Mouse (Mus musculus) heart, embryonic 13.5 days (tissue): ENCODE measurements at regions not wholly inside any gene's neighbourhood (a gene's known extent, or its start where the extent isn't known, plus 50 kb on each side); places are given as distances from the start of the nearest gene placed in this dataset.

Experiments used
- ATAC-seq: fragments of 200-750 bp; cut with Nextera tagmentation; 2 replicates; pipeline ENCODE4 v1.8.0; 2017; ENCODE audit warnings: moderate TSS enrichment; ENCODE audit not compliant: insufficient number of reproducible peaks, low FRiP score, low TSS enrichment; ENCODE audit errors: extremely low read depth
- H3K27ac ChIP-seq: fragments of 300-500 bp; sonication (generic); replicated peaks from 2 replicates; pipeline ENCODE4 v1.5.1; 2015; ENCODE audit warnings: moderate library complexity, mild to moderate bottlenecking, inconsistent platforms
- H3K27me3 ChIP-seq: fragments of 300-500 bp; sonication (generic); replicated peaks from 2 replicates; pipeline ENCODE4 v1.6.1; 2015; ENCODE audit warnings: mild to moderate bottlenecking, inconsistent platforms
- H3K36me3 ChIP-seq: fragments of 300-500 bp; sonication (generic); 2 replicates; pipeline ENCODE4 v1.6.1; 2015; ENCODE audit warnings: mild to moderate bottlenecking, inconsistent platforms
- H3K4me1 ChIP-seq: fragments of 300-500 bp; sonication (generic); 2 replicates; pipeline ENCODE4 v1.6.1; 2015; ENCODE audit warnings: inconsistent platforms
- H3K4me2 ChIP-seq: fragments of 300-500 bp; sonication (generic); 2 replicates; pipeline ENCODE4 v1.6.1; 2015; ENCODE audit warnings: inconsistent platforms, mild to moderate bottlenecking, moderate library complexity
- H3K4me3 ChIP-seq: fragments of 300-500 bp; sonication (generic); 2 replicates; pipeline ENCODE4 v1.5.1; 2015; ENCODE audit warnings: moderate library complexity, mild to moderate bottlenecking, inconsistent platforms
- H3K9ac ChIP-seq: fragments of 300-500 bp; sonication (generic); 2 replicates; pipeline ENCODE4 v1.6.1; 2015; ENCODE audit warnings: inconsistent platforms, mild to moderate bottlenecking, moderate library complexity
- H3K9me3 ChIP-seq: fragments of 300-500 bp; sonication (generic); 2 replicates; pipeline ENCODE4 v1.6.1; 2016; ENCODE audit warnings: inconsistent platforms
- WGBS: fragments of 180-500 bp; shearing (Covaris S2); methylation state at CpG from one replicate; pipeline ENCODE4 v1.1.7; 2015; ENCODE audit warnings: mixed read lengths; 5-methylcytosine and 5-hydroxymethylcytosine counted together

- no peaks in the 10 kb centered on the region for H3K27me3 ChIP-seq
- H3K36me3 ChIP-seq, result no peaks in the 10 kb centered on the region
- H3K27ac ChIP-seq, result no peak overlapping the region
- no peak overlapping the region for H3K9ac ChIP-seq
- no peaks in the 10 kb centered on the region for H3K4me1 ChIP-seq
- no peak overlapping the region for H3K4me2 ChIP-seq
- no peak for ATAC-seq
- WGBS, result 75% methylated on average over 6 of the region's 6 CpGs
- H3K9me3 ChIP-seq, result no peaks in the 10 kb centered on the region
- no peak overlapping the region for H3K4me3 ChIP-seq
Measured at GRCm38 (mm10) chr4:55768325-55768724, 236.1 kb upstream of the Klf4 start.

- H3K36me3 ChIP-seq, result no peaks in the 10 kb centered on the region
- H3K27me3 ChIP-seq, result no peaks in the 10 kb centered on the region
- no peak overlapping the region for H3K4me3 ChIP-seq
- no peak overlapping the region for H3K4me2 ChIP-seq
- no peak overlapping the region for H3K27ac ChIP-seq
- 54% methylated on average over 4 of the region's 4 CpGs for WGBS
- no peaks in the 10 kb centered on the region for H3K9me3 ChIP-seq
- no peak for ATAC-seq
- no peak overlapping the region for H3K9ac ChIP-seq
- no peaks in the 10 kb centered on the region for H3K4me1 ChIP-seq
Measured at GRCm38 (mm10) chr4:55767133-55767532, 234.9 kb upstream of the Klf4 start.

GRCm38 (mm10) chr4:55765780-55766179, 233.5 kb upstream of the Klf4 start:
- WGBS, result 90% methylated on average over 2 of the region's 2 CpGs
- Histone ChIP-seq H3K4me2 (no peak overlapping the region), H3K9me3 (no peaks in the 10 kb centered on the region), H3K36me3 (no peaks in the 10 kb centered on the region), H3K9ac (no peak overlapping the region), H3K4me3 (no peak overlapping the region), H3K4me1 (no peaks in the 10 kb centered on the region), H3K27ac (no peak overlapping the region), H3K27me3 (no peaks in the 10 kb centered on the region)
- no peak for ATAC-seq

GRCm38 (mm10) chr4:55763112-55763511, 230.8 kb upstream of the Klf4 start:
- Histone ChIP-seq H3K9ac (no peak overlapping the region), H3K36me3 (no peaks in the 10 kb centered on the region), H3K27me3 (no peaks in the 10 kb centered on the region), H3K4me3 (no peak overlapping the region), H3K9me3 (no peaks in the 10 kb centered on the region), H3K27ac (no peak overlapping the region), H3K4me2 (no peak overlapping the region), H3K4me1 (no peaks in the 10 kb centered on the region)
- WGBS, result 70% methylated on average over 6 of the region's 6 CpGs
- ATAC-seq, result no peak

- ATAC-seq, result no peak
- H3K4me2 ChIP-seq, result no peak overlapping the region
- H3K9ac ChIP-seq, result no peak overlapping the region
- 0 out of 2 replicates have a peak, but pooled peaks cover 4% of the 10 kb centered on the region for H3K27me3 ChIP-seq
- H3K27ac ChIP-seq, result no peak overlapping the region
- H3K4me3 ChIP-seq, result no peak overlapping the region
- H3K4me1 ChIP-seq, result no peaks in the 10 kb centered on the region
- WGBS, result 72% methylated on average over 4 of the region's 4 CpGs
- H3K9me3 ChIP-seq, result no peaks in the 10 kb centered on the region
- H3K36me3 ChIP-seq, result no peaks in the 10 kb centered on the region
Measured at GRCm38 (mm10) chr4:55762389-55762788, 230.1 kb upstream of the Klf4 start.

- no peak overlapping the region for H3K4me3 ChIP-seq
- no peak overlapping the region for H3K27ac ChIP-seq
- H3K36me3 ChIP-seq, result no peaks in the 10 kb centered on the region
- ATAC-seq, result no peak
- no peaks in the 10 kb centered on the region for H3K9me3 ChIP-seq
- 0 out of 2 replicates have a peak, but pooled peaks cover 4% of the 10 kb centered on the region for H3K27me3 ChIP-seq
- H3K9ac ChIP-seq, result no peak overlapping the region
- WGBS, result 60% methylated on average over 15 of the region's 15 CpGs
- no peaks in the 10 kb centered on the region for H3K4me1 ChIP-seq
- H3K4me2 ChIP-seq, result no peak overlapping the region
Measured at GRCm38 (mm10) chr4:55757148-55757927, 225.1 kb upstream of the Klf4 start.

GRCm38 (mm10) chr4:55749949-55750600, 217.8 kb upstream of the Klf4 start:
- Histone ChIP-seq H3K36me3 (no peaks in the 10 kb centered on the region), H3K4me1 (no peaks in the 10 kb centered on the region), H3K27ac (no peak overlapping the region), H3K4me3 (no peak overlapping the region), H3K9ac (no peak overlapping the region), H3K9me3 (no peaks in the 10 kb centered on the region), H3K4me2 (no peak overlapping the region), H3K27me3 (no peaks in the 10 kb centered on the region)
- 63% methylated on average over 20 of the region's 20 CpGs for WGBS
- no peak for ATAC-seq

GRCm38 (mm10) chr4:55741355-55741754, 209.1 kb upstream of the Klf4 start:
- H3K27ac ChIP-seq, result no peak overlapping the region
- no peaks in the 10 kb centered on the region for H3K36me3 ChIP-seq
- H3K9me3 ChIP-seq, result 0 out of 2 replicates have a peak, but pooled peaks cover 7% of the 10 kb centered on the region
- no peak for ATAC-seq
- 81% methylated on average over 8 of the region's 8 CpGs for WGBS
- H3K27me3 ChIP-seq, result no peaks in the 10 kb centered on the region
- no peak overlapping the region for H3K4me2 ChIP-seq
- no peak overlapping the region for H3K9ac ChIP-seq
- no peaks in the 10 kb centered on the region for H3K4me1 ChIP-seq
- H3K4me3 ChIP-seq, result no peak overlapping the region

GRCm38 (mm10) chr4:55740062-55740461, 207.8 kb upstream of the Klf4 start:
- Histone ChIP-seq H3K4me2 (no peak overlapping the region), H3K9ac (no peak overlapping the region), H3K9me3 (0 out of 2 replicates have a peak, but pooled peaks cover 7% of the 10 kb centered on the region), H3K27me3 (no peaks in the 10 kb centered on the region), H3K27ac (no peak overlapping the region), H3K36me3 (no peaks in the 10 kb centered on the region), H3K4me3 (no peak overlapping the region), H3K4me1 (no peaks in the 10 kb centered on the region)
- no peak for ATAC-seq
- WGBS, result 86% methylated on average over 15 of the region's 15 CpGs

- no peak overlapping the region for H3K4me3 ChIP-seq
- no peaks in the 10 kb centered on the region for H3K36me3 ChIP-seq
- 81% methylated on average over 1 of the region's 1 CpGs for WGBS
- H3K27ac ChIP-seq, result no peak overlapping the region
- H3K27me3 ChIP-seq, result no peaks in the 10 kb centered on the region
- no peak overlapping the region for H3K4me2 ChIP-seq
- no peak overlapping the region for H3K9ac ChIP-seq
- ATAC-seq, result no peak
- 0 out of 2 replicates have a peak, but pooled peaks cover 7% of the 10 kb centered on the region for H3K9me3 ChIP-seq
- no peaks in the 10 kb centered on the region for H3K4me1 ChIP-seq
Measured at GRCm38 (mm10) chr4:55738714-55739113, 206.4 kb upstream of the Klf4 start.

GRCm38 (mm10) chr4:55735453-55735852, 203.2 kb upstream of the Klf4 start:
- no peaks in the 10 kb centered on the region for H3K36me3 ChIP-seq
- no peak overlapping the region for H3K4me3 ChIP-seq
- H3K27me3 ChIP-seq, result no peaks in the 10 kb centered on the region
- no peaks in the 10 kb centered on the region for H3K9me3 ChIP-seq
- no peak overlapping the region for H3K27ac ChIP-seq
- H3K4me2 ChIP-seq, result no peak overlapping the region
- WGBS, result 59% methylated on average over 3 of the region's 3 CpGs
- ATAC-seq, result no peak
- H3K9ac ChIP-seq, result no peak overlapping the region
- peaks cover 6% of the 10 kb centered on the region; the same call in 1 of the 2 replicates for H3K4me1 ChIP-seq

- no peak for ATAC-seq
- H3K9ac ChIP-seq, result no peak overlapping the region
- H3K4me3 ChIP-seq, result no peak overlapping the region
- H3K4me1 ChIP-seq, result peaks cover 6% of the 10 kb centered on the region; the same call in 1 of the 2 replicates
- H3K36me3 ChIP-seq, result no peaks in the 10 kb centered on the region
- 63% methylated on average over 1 of the region's 1 CpGs for WGBS
- H3K27me3 ChIP-seq, result peaks cover 2% of the 10 kb centered on the region; the same call in 1 of the 2 replicates
- no peaks in the 10 kb centered on the region for H3K9me3 ChIP-seq
- no peak overlapping the region for H3K4me2 ChIP-seq
- no peak overlapping the region for H3K27ac ChIP-seq
Measured at GRCm38 (mm10) chr4:55734331-55734730, 202.1 kb upstream of the Klf4 start.
